Mouse (Mus musculus): ENCODE results near the gene Fen1. TPM values are rescaled to one million over a fixed set of nuclear protein-coding genes. Genes with fewer than 3 reads are reported as not detected.

Gene Fen1
- polyA plus RNA-seq, 1 experiment from 2014 or later: 47.4 TPM

DNA sequence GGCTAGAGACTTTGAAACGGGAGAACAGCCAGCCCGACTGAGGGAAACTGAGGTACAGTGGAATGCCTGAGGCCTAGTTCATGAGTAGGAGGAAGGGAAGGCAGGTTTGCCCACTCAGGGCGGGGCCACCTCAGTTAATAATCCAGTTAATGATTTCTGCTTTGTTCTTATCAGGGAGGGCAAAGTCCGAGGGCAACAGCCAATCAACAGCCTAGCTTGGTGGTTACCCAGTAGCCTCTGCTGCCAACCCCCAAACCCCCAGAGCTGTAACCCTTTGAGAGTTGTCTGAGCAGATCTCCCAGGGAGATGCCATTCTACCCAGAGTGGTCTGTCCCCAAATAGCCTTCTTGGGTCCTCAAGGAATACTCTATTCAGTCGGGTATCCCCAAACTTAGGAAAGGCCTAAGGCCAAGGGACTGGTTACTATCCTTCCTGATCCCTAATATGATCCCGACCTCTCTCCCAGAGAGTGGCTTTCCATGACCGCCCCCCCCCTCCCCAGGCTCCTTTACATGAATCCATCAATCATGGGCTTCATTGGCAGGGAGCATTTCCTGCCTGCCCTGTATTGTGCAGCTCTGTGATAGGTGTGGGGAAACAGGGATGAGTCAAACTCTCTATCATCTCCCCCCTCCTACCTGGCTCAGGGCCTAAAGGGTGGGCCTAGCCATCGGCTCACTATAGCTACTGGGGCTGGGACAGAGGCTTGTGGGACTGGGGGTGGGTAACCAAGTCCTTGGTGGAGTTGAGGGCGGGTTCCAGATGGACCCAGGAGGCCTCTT lies 32.0 kb upstream of the Fen1 start:
- Histone ChIP-seq H3K9ac (replicated peaks; ENCODE audit: low read depth, low read length) (no peak overlapping the region), H3K36me3 (ENCODE audit: control insufficient read depth, insufficient read depth) (no peaks in the 10 kb centered on the region), H3K4me2 (ENCODE audit: low read length) (no peak overlapping the region), H3K9me3 (ENCODE audit: control insufficient read depth, low read length) (no peaks in the 10 kb centered on the region), H3K27ac (ENCODE audit: low read length) (no peak overlapping the region), H3K27me3 (replicated peaks; ENCODE audit: control insufficient read depth, insufficient read depth, low read length) (peaks cover 6% of the 10 kb centered on the region), H3K4me3 (replicated peaks; ENCODE audit: low read length) (no peak overlapping the region), H3K4me1 (replicated peaks; ENCODE audit: control insufficient read depth, insufficient read depth, low read length) (peaks cover 5% of the 10 kb centered on the region)
- WGBS: 78% methylated on average over 9 of the region's 9 CpGs
- no peak for ATAC-seq

DNA sequence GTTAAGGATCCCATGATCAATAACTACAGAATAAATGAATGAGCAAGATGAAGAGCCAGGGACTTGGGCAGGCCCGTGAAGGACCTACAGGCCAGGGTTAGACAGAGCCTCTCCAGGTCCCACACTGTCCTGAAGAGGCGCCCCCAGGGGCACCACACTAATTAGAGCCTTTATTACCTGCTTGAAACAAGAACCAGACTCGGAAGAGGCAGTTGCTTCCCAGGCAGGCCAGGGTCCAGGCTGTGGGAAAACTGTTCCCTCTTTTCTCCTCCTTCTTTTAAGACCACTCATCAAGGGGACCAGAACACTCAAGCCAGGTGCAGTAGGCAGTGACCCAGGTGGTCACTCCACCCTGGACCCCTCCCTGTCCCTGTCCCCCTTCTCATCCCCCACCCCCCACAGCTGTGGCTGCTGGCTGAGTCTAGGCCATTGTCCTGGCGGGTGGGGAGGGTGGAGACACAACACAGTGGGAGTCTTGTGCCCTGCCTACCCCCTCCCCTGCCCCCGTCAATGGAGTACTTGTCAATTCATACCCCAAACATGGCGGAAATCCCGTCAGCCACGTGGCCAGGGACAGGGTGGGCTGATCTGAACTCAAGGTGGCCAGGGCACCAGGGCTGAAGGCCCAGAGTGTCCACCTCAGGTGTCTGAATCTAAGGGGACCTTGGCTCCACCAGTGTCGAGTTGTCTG lies 28.5 kb upstream of the Fen1 start:
- Histone ChIP-seq H3K36me3 (ENCODE audit: control insufficient read depth, insufficient read depth) (no peaks in the 10 kb centered on the region), H3K4me1 (replicated peaks; ENCODE audit: control insufficient read depth, insufficient read depth, low read length) (no peaks in the 10 kb centered on the region), H3K4me3 (replicated peaks; ENCODE audit: low read length) (no peak overlapping the region), H3K4me2 (ENCODE audit: low read length) (no peak overlapping the region), H3K27ac (ENCODE audit: low read length) (no peak overlapping the region), H3K9me3 (ENCODE audit: control insufficient read depth, low read length) (no peaks in the 10 kb centered on the region), H3K9ac (replicated peaks; ENCODE audit: low read depth, low read length) (no peak overlapping the region), H3K27me3 (replicated peaks; ENCODE audit: control insufficient read depth, insufficient read depth, low read length) (no peaks in the 10 kb centered on the region)
- WGBS: 26% methylated on average over 9 of the region's 9 CpGs
- no peak for ATAC-seq

DNA sequence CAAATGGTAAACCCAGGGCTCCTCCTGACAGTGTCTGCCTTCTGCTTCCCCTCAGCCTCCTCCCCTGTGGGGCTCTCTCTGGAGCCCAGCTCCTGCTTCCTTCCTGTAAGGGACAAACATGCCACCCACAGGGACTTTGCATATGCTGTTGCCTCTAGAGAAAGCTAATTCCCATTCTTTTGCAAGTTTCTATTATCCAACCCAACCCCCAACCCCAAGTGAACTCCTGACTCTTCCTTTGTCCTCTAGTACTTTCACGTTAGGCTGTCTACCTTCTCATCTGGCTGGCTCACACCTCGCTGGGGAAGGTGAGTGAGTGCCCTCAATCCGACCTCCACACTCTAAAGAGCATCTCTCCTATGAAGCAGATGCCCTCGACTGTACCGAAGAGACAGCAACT lies 27.9 kb upstream of the Fen1 start:
- H3K36me3 ChIP-seq (ENCODE audit: control insufficient read depth, insufficient read depth): no peaks in the 10 kb centered on the region
- no peaks in the 10 kb centered on the region for H3K4me1 ChIP-seq (replicated peaks; ENCODE audit: control insufficient read depth, insufficient read depth, low read length)
- no peak overlapping the region for H3K9ac ChIP-seq (replicated peaks; ENCODE audit: low read depth, low read length)
- WGBS: 13% methylated on average over 5 of the region's 5 CpGs
- H3K4me2 ChIP-seq (ENCODE audit: low read length): no peak overlapping the region
- H3K27me3 ChIP-seq (replicated peaks; ENCODE audit: control insufficient read depth, insufficient read depth, low read length): no peaks in the 10 kb centered on the region
- no peak overlapping the region for H3K27ac ChIP-seq (ENCODE audit: low read length)
- H3K9me3 ChIP-seq (ENCODE audit: control insufficient read depth, low read length): no peaks in the 10 kb centered on the region
- no peak for ATAC-seq
- H3K4me3 ChIP-seq (replicated peaks; ENCODE audit: low read length): no peak overlapping the region

DNA sequence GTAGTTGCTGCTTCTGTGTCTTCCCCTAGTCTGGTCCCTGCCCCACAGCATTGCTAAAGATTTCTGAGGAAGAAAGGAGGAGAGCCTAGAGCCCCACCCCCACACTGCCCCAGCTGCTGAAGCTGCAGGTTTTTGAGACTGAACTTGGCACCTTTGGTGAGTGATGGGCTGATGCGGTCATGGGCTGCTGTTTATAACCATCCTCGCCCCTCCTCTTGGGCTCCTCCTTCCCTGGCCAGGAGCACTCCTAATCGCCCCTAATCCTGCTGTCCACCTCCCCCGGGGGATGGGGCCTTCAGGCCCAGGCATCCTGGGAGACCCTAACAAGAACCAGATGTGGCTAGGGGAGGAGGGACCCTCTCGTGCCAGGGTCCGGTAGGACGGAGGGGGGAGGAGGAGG lies 27.0 kb upstream of the Fen1 start:
- Histone ChIP-seq H3K4me3 (replicated peaks; ENCODE audit: low read length) (no peak overlapping the region), H3K4me2 (ENCODE audit: low read length) (no peak overlapping the region), H3K4me1 (replicated peaks; ENCODE audit: control insufficient read depth, insufficient read depth, low read length) (no peaks in the 10 kb centered on the region), H3K27me3 (replicated peaks; ENCODE audit: control insufficient read depth, insufficient read depth, low read length) (no peaks in the 10 kb centered on the region), H3K27ac (ENCODE audit: low read length) (no peak overlapping the region), H3K9me3 (ENCODE audit: control insufficient read depth, low read length) (no peaks in the 10 kb centered on the region), H3K36me3 (ENCODE audit: control insufficient read depth, insufficient read depth) (no peaks in the 10 kb centered on the region), H3K9ac (replicated peaks; ENCODE audit: low read depth, low read length) (no peak overlapping the region)
- 11% methylated on average over 7 of the region's 7 CpGs for WGBS
- ATAC-seq: no peak

DNA sequence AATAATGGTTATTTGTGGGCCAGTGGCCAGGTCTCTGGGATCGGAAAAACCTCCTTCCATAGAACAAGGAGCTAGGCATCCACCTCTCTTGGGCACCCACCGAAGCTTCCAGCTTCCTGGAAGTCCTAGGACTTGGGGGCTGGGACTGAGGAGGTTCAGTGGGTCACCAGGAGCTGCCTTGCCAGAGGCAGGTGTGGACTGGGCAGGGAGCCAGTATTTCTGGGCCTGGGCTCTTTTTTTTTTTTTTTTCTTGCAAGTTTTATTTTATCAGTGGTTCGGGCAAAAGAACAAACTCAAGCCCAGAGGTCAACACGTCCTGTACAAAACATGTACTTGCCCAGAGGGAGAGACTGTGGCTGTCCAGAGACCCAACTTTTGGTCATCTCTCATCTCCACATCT lies 21.8 kb upstream of the Fen1 start:
- no peak for ATAC-seq
- Histone ChIP-seq H3K27me3 (replicated peaks; ENCODE audit: control insufficient read depth, insufficient read depth, low read length) (no peaks in the 10 kb centered on the region), H3K36me3 (ENCODE audit: control insufficient read depth, insufficient read depth) (no peaks in the 10 kb centered on the region), H3K4me2 (ENCODE audit: low read length) (no peak overlapping the region), H3K27ac (ENCODE audit: low read length) (no peak overlapping the region), H3K9me3 (ENCODE audit: control insufficient read depth, low read length) (no peaks in the 10 kb centered on the region), H3K4me3 (replicated peaks; ENCODE audit: low read length) (no peak overlapping the region), H3K9ac (replicated peaks; ENCODE audit: low read depth, low read length) (no peak overlapping the region), H3K4me1 (replicated peaks; ENCODE audit: control insufficient read depth, insufficient read depth, low read length) (0 out of 2 replicates have a peak, but pooled peaks cover 3% of the 10 kb centered on the region)
- WGBS: 83% methylated on average over 4 of the region's 4 CpGs

DNA sequence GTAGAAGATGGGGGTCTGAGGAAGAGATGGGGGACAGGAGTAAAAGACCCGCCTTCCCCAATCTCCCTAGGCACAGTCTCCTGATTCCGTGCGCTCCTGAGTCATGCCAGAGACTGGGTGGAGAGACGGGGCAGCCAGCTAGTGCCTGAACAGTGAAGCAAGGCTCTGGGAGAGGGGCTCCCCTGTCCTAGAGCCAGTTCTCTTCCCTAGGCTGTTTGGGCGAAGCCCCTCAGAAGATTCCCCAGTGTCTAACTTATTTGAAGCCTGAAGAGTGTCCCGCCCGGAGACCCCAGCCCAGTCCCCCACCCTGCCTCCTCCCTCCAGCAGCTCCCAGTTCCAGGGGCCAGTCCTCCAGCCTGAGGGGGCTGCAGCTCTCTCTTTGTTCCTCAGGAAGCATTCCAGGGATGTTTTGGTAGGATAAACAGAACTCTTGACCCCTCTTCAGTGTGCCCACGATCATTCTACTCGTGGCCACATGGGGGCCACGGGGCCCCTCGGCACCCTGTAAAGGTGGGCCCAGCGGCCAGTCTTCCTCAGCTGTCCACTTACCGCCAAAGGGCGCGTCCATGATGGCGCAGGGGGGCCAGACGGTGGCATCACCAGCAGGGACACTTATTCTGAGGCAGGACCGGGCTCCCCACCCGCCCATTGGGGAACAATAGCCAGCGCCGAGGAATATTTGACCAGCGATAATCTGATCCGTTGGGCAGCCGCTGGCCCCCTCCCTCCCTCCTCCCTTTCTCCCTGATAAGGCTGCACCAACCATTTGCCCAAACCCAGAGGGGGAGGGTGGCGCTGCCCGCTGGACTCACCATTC lies 20.9 kb upstream of the Fen1 start:
- ATAC-seq: no peak
- 27% methylated on average over 26 of the region's 26 CpGs for WGBS
- Histone ChIP-seq H3K4me2 (ENCODE audit: low read length) (no peak overlapping the region), H3K4me3 (replicated peaks; ENCODE audit: low read length) (no peak overlapping the region), H3K9ac (replicated peaks; ENCODE audit: low read depth, low read length) (no peak overlapping the region), H3K9me3 (ENCODE audit: control insufficient read depth, low read length) (no peaks in the 10 kb centered on the region), H3K36me3 (ENCODE audit: control insufficient read depth, insufficient read depth) (no peaks in the 10 kb centered on the region), H3K27me3 (replicated peaks; ENCODE audit: control insufficient read depth, insufficient read depth, low read length) (no peaks in the 10 kb centered on the region), H3K4me1 (replicated peaks; ENCODE audit: control insufficient read depth, insufficient read depth, low read length) (0 out of 2 replicates have a peak, but pooled peaks cover 3% of the 10 kb centered on the region), H3K27ac (ENCODE audit: low read length) (no peak overlapping the region)

DNA sequence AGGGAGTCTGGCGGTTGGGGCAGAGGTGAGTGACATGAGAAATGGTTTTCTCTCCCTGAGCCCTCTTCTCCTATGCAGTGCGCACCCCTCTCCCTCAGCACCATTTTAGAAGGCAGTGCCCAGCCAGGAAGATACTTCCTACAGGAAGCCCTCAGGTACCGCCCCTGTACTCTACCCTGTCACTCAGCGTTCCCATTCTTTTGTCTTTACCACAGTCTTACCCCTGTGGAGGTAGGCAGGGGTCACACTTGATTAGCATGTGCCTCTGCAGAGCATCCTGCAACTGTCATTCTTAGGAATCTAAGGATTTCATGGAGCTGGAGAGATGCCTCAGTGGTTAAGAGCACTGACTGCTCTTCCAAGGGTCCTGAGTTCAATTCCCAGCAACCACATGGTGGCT lies 19.6 kb upstream of the Fen1 start:
- Histone ChIP-seq H3K4me2 (ENCODE audit: low read length) (no peak overlapping the region), H3K27me3 (replicated peaks; ENCODE audit: control insufficient read depth, insufficient read depth, low read length) (no peaks in the 10 kb centered on the region), H3K9me3 (ENCODE audit: control insufficient read depth, low read length) (no peaks in the 10 kb centered on the region), H3K36me3 (ENCODE audit: control insufficient read depth, insufficient read depth) (no peaks in the 10 kb centered on the region), H3K9ac (replicated peaks; ENCODE audit: low read depth, low read length) (no peak overlapping the region), H3K4me3 (replicated peaks; ENCODE audit: low read length) (no peak overlapping the region), H3K27ac (ENCODE audit: low read length) (no peak overlapping the region), H3K4me1 (replicated peaks; ENCODE audit: control insufficient read depth, insufficient read depth, low read length) (0 out of 2 replicates have a peak, but pooled peaks cover 3% of the 10 kb centered on the region)
- ATAC-seq: no peak
- WGBS: 72% methylated on average over 4 of the region's 4 CpGs

DNA sequence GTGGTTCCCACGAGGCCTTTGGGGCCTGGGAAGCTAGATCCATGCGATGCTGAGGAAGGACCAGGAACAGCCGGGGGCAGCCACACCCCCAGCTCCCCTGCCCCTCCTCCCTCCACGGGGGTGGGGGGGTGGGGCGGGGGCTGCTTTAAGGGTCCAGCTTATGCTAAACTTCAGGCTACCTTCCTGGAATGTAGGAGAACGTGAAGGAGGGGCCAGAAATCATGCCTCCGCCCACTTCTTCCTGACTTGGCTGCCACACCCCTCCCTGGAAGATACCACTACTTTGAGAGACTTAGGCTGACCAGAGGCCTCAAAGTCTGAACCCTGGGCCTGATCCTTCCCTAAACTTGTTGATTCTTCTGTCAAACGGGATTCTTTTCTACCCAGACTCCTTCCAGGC lies 18.7 kb upstream of the Fen1 start:
- Histone ChIP-seq H3K27ac (ENCODE audit: low read length) (no peak overlapping the region), H3K4me1 (replicated peaks; ENCODE audit: control insufficient read depth, insufficient read depth, low read length) (0 out of 2 replicates have a peak, but pooled peaks cover 3% of the 10 kb centered on the region), H3K9me3 (ENCODE audit: control insufficient read depth, low read length) (no peaks in the 10 kb centered on the region), H3K4me2 (ENCODE audit: low read length) (no peak overlapping the region), H3K9ac (replicated peaks; ENCODE audit: low read depth, low read length) (no peak overlapping the region), H3K36me3 (ENCODE audit: control insufficient read depth, insufficient read depth) (no peaks in the 10 kb centered on the region), H3K4me3 (replicated peaks; ENCODE audit: low read length) (no peak overlapping the region), H3K27me3 (replicated peaks; ENCODE audit: control insufficient read depth, insufficient read depth, low read length) (no peaks in the 10 kb centered on the region)
- WGBS: 49% methylated on average over 7 of the region's 8 CpGs
- ATAC-seq: no peak

DNA sequence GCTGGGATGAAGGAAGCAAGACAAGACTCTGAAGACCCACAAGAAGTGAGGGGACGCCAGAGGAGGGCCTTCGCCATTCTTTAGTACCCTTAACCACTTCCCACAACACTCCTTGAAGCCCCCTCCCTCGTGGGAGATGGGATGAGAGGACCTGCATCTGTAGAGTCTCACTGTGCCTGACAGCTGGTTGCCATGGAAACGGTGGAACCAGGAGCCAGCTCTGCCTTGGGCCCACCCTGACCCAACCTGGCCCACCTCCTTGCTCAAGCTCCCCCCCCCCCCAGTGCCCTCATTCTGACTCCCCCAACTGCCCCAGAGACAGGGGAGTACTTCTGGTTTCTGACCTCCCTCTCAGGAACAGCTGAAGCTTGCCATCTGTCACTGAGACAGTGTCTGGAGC lies 17.6 kb upstream of the Fen1 start:
- Histone ChIP-seq H3K4me2 (ENCODE audit: low read length) (no peak overlapping the region), H3K27ac (ENCODE audit: low read length) (no peak overlapping the region), H3K36me3 (ENCODE audit: control insufficient read depth, insufficient read depth) (no peaks in the 10 kb centered on the region), H3K4me1 (replicated peaks; ENCODE audit: control insufficient read depth, insufficient read depth, low read length) (0 out of 2 replicates have a peak, but pooled peaks cover 3% of the 10 kb centered on the region), H3K9me3 (ENCODE audit: control insufficient read depth, low read length) (no peaks in the 10 kb centered on the region), H3K4me3 (replicated peaks; ENCODE audit: low read length) (no peak overlapping the region), H3K9ac (replicated peaks; ENCODE audit: low read depth, low read length) (no peak overlapping the region), H3K27me3 (replicated peaks; ENCODE audit: control insufficient read depth, insufficient read depth, low read length) (no peaks in the 10 kb centered on the region)
- ATAC-seq: no peak
- WGBS: 71% methylated on average over 4 of the region's 4 CpGs
